Mouse (Mus musculus) forebrain, embryonic 15.5 days (tissue): ENCODE results near the gene Gm20605. TPM values are rescaled to one million over a fixed set of nuclear protein-coding genes. Genes with fewer than 3 reads are reported as not detected.

Source experiments
- ATAC-seq: fragments of 200-750 bp; cut with Nextera tagmentation; replicated peaks from 2 replicates; pipeline ENCODE4 v1.8.0; 2017; ENCODE audit warnings: mild to moderate bottlenecking, moderate TSS enrichment, moderate library complexity
- H3K27ac ChIP-seq: fragments of 300-500 bp; sonication (generic); replicated peaks from 2 replicates; pipeline ENCODE4 v1.5.1; 2015; ENCODE audit warnings: mild to moderate bottlenecking, inconsistent platforms
- H3K27me3 ChIP-seq: fragments of 300-500 bp; sonication (generic); 2 replicates; pipeline ENCODE4 v1.6.1; 2015; ENCODE audit warnings: inconsistent platforms
- H3K36me3 ChIP-seq: fragments of 300-500 bp; sonication (generic); 2 replicates; pipeline ENCODE4 v1.6.1; 2015; ENCODE audit warnings: mild to moderate bottlenecking, inconsistent platforms
- H3K4me1 ChIP-seq: fragments of 300-500 bp; sonication (generic); 2 replicates; pipeline ENCODE4 v1.6.1; 2015; ENCODE audit warnings: inconsistent platforms
- H3K4me2 ChIP-seq: fragments of 300-500 bp; sonication (generic); replicated peaks from 2 replicates; pipeline ENCODE4 v1.6.1; 2015; ENCODE audit warnings: mild to moderate bottlenecking, inconsistent platforms
- H3K4me3 ChIP-seq: fragments of 300-500 bp; sonication (generic); 2 replicates; pipeline ENCODE4 v1.5.1; 2015; ENCODE audit warnings: mild to moderate bottlenecking, inconsistent platforms
- H3K9ac ChIP-seq: fragments of 300-500 bp; sonication (generic); replicated peaks from 2 replicates; pipeline ENCODE4 v1.6.1; 2015; ENCODE audit warnings: mild to moderate bottlenecking, inconsistent platforms
- H3K9me3 ChIP-seq: fragments of 300-500 bp; sonication (generic); 2 replicates; pipeline ENCODE4 v1.6.1; 2016; ENCODE audit warnings: inconsistent platforms
- WGBS: fragments of 180-500 bp; shearing (Covaris S2); methylation state at CpG from one replicate; pipeline ENCODE4 v1.1.7; 2015; ENCODE audit warnings: mixed read lengths; 5-methylcytosine and 5-hydroxymethylcytosine counted together
- polyA plus RNA-seq: library from polyadenylated mRNA; unstranded; fragments of >200 nt; fragmentation: Nextera tagmentation; extraction: Ambion mirVana; gene quantifications from 2 replicates; pipeline ENCODE4 v1.2.1, GENCODE M21; 2015

Gm20605 gene
- polyA plus RNA-seq, 1 experiment from 2014 or later = 7.8 TPM

- 47% methylated on average over 4 of the region's 4 CpGs for WGBS
- peaks cover 34% of the 10 kb centered on the region for H3K36me3 ChIP-seq
- no peak overlapping the region for H3K4me2 ChIP-seq
- no peaks in the 10 kb centered on the region for H3K9me3 ChIP-seq
- peaks cover 30% of the 10 kb centered on the region for H3K27me3 ChIP-seq
- no peak overlapping the region for H3K9ac ChIP-seq
- H3K4me1 ChIP-seq = peaks cover 9% of the 10 kb centered on the region
- no peak for ATAC-seq
- H3K4me3 ChIP-seq = no peak overlapping the region
- no peak overlapping the region for H3K27ac ChIP-seq
These were observed 13.9 kb downstream of the Gm20605 start for GRCm38 (mm10) chr5:137642886-137643285.

GRCm38 (mm10) chr5:137644484-137644883 lies 15.5 kb downstream of the Gm20605 start:
- H3K9ac ChIP-seq = no peak overlapping the region
- H3K27me3 ChIP-seq = peaks cover 30% of the 10 kb centered on the region
- H3K4me2 ChIP-seq = no peak overlapping the region

GRCm38 (mm10) chr5:137645091-137645651 lies 16.2 kb downstream of the Gm20605 start:
- Histone ChIP-seq H3K4me3 (peak overlapping the region; percentile 28), H3K4me1 (peaks cover 13% of the 10 kb centered on the region), H3K36me3 (peaks cover 13% of the 10 kb centered on the region), H3K4me2 (peak overlapping the region; percentile 40), H3K9ac (no peak overlapping the region), H3K27ac (no peak overlapping the region), H3K9me3 (no peaks in the 10 kb centered on the region), H3K27me3 (peaks cover 30% of the 10 kb centered on the region)
- WGBS = 3% methylated on average over 44 of the region's 44 CpGs
- no peak for ATAC-seq

More at GRCm38 (mm10) chr5:137644484-137644883, 15.5 kb downstream of the Gm20605 start:
- Histone ChIP-seq H3K27ac (no peak overlapping the region), H3K4me3 (no peak overlapping the region), H3K4me1 (peaks cover 9% of the 10 kb centered on the region), H3K36me3 (peaks cover 20% of the 10 kb centered on the region), H3K9me3 (no peaks in the 10 kb centered on the region)
- WGBS = 34% methylated on average over 19 of the region's 19 CpGs
- ATAC-seq = no peak

- H3K4me1 ChIP-seq = peaks cover 13% of the 10 kb centered on the region
- peak within 1 kb of the TSS; percentile 40 for H3K4me2 ChIP-seq
- no peak within 1 kb of the TSS for H3K27ac ChIP-seq
- H3K36me3 ChIP-seq = peaks cover 12% of the 10 kb centered on the region
- ATAC-seq = no peak
- 19% methylated on average over 11 of the region's 11 CpGs for WGBS
- H3K27me3 ChIP-seq = peaks cover 30% of the 10 kb centered on the region
- H3K4me3 ChIP-seq = peak within 1 kb of the TSS; percentile 28
- H3K9ac ChIP-seq = no peak within 1 kb of the TSS
- no peaks in the 10 kb centered on the region for H3K9me3 ChIP-seq
These were observed 16.7 kb downstream of the Gm20605 start, which contains the start of gene Irs3 for GRCm38 (mm10) chr5:137645652-137646091. Gene Irs3 (minus strand): TSS chr5:137645714.

GRCm38 (mm10) chr5:137647827-137648601 lies 19.0 kb downstream of the Gm20605 start:
- Histone ChIP-seq H3K4me1 (peaks cover 13% of the 10 kb centered on the region), H3K27ac (no peak overlapping the region), H3K27me3 (peaks cover 30% of the 10 kb centered on the region), H3K4me3 (no peak overlapping the region), H3K36me3 (peaks cover 12% of the 10 kb centered on the region; the same call in 1 of the 2 replicates), H3K9me3 (no peaks in the 10 kb centered on the region), H3K9ac (no peak overlapping the region), H3K4me2 (no peak overlapping the region)
- ATAC-seq = peak; percentile 59
- 75% methylated on average over 9 of the region's 9 CpGs for WGBS

- H3K27ac ChIP-seq = no peak overlapping the region
- H3K4me1 ChIP-seq = peaks cover 13% of the 10 kb centered on the region
- no peaks in the 10 kb centered on the region for H3K9me3 ChIP-seq
- H3K9ac ChIP-seq = no peak overlapping the region
- H3K4me2 ChIP-seq = no peak overlapping the region
- no peak for ATAC-seq
- WGBS = 35% methylated on average over 4 of the region's 4 CpGs
- peaks cover 22% of the 10 kb centered on the region for H3K27me3 ChIP-seq
- no peak overlapping the region for H3K4me3 ChIP-seq
- H3K36me3 ChIP-seq = peaks cover 21% of the 10 kb centered on the region; the same call in 1 of the 2 replicates
These were observed 20.3 kb downstream of the Gm20605 start for GRCm38 (mm10) chr5:137649251-137649650.

- H3K4me1 ChIP-seq = peaks cover 12% of the 10 kb centered on the region
- peaks cover 23% of the 10 kb centered on the region; the same call in 1 of the 2 replicates for H3K36me3 ChIP-seq
- ATAC-seq = no peak
- no peak overlapping the region for H3K27ac ChIP-seq
- no peaks in the 10 kb centered on the region for H3K9me3 ChIP-seq
- H3K27me3 ChIP-seq = peaks cover 16% of the 10 kb centered on the region
- H3K4me3 ChIP-seq = no peak overlapping the region
- no peak overlapping the region; the same call in 1 of the 2 replicates for H3K9ac ChIP-seq
- H3K4me2 ChIP-seq = no peak overlapping the region
- WGBS = 19% methylated on average over 18 of the region's 18 CpGs
These were observed 20.9 kb downstream of the Gm20605 start for GRCm38 (mm10) chr5:137649669-137650571.

- Histone ChIP-seq H3K4me3 (no peak overlapping the region), H3K27ac (no peak overlapping the region), H3K36me3 (peaks cover 27% of the 10 kb centered on the region; the same call in 1 of the 2 replicates), H3K9ac (no peak overlapping the region), H3K9me3 (no peaks in the 10 kb centered on the region), H3K4me2 (no peak overlapping the region), H3K4me1 (peaks cover 4% of the 10 kb centered on the region; the same call in 1 of the 2 replicates), H3K27me3 (no peaks in the 10 kb centered on the region)
- no peak; the same call in 1 of the 2 replicates for ATAC-seq
- WGBS = 20% methylated on average over 3 of the region's 3 CpGs
These were observed 23.5 kb downstream of the Gm20605 start for GRCm38 (mm10) chr5:137652474-137652873.

GRCm38 (mm10) chr5:137653366-137653765 lies 24.4 kb downstream of the Gm20605 start:
- Histone ChIP-seq H3K36me3 (peaks cover 30% of the 10 kb centered on the region), H3K9ac (no peak overlapping the region), H3K27ac (no peak overlapping the region), H3K4me2 (no peak overlapping the region), H3K4me1 (peaks cover 4% of the 10 kb centered on the region; the same call in 1 of the 2 replicates), H3K4me3 (no peak overlapping the region), H3K9me3 (no peaks in the 10 kb centered on the region), H3K27me3 (no peaks in the 10 kb centered on the region)
- ATAC-seq = no peak
- WGBS = 95% methylated on average over 10 of the region's 10 CpGs

- ATAC-seq = no peak
- Histone ChIP-seq H3K27ac (no peak overlapping the region), H3K36me3 (peaks cover 34% of the 10 kb centered on the region), H3K4me2 (no peak overlapping the region), H3K9ac (no peak overlapping the region), H3K4me3 (no peak overlapping the region), H3K27me3 (no peaks in the 10 kb centered on the region), H3K9me3 (no peaks in the 10 kb centered on the region), H3K4me1 (peaks cover 4% of the 10 kb centered on the region; the same call in 1 of the 2 replicates)
- 80% methylated on average over 7 of the region's 7 CpGs for WGBS
These were observed 25.8 kb downstream of the Gm20605 start for GRCm38 (mm10) chr5:137654746-137655145.

- Histone ChIP-seq H3K27ac (peak overlapping the region; percentile 58), H3K4me3 (no peak overlapping the region), H3K9ac (no peak overlapping the region), H3K27me3 (no peaks in the 10 kb centered on the region), H3K4me2 (no peak overlapping the region), H3K36me3 (peaks cover 36% of the 10 kb centered on the region), H3K4me1 (no peaks in the 10 kb centered on the region), H3K9me3 (no peaks in the 10 kb centered on the region)
- WGBS = 31% methylated on average over 6 of the region's 6 CpGs
- peak; percentile 75 for ATAC-seq
These were observed 28.0 kb downstream of the Gm20605 start for GRCm38 (mm10) chr5:137656977-137657376.
